Mouse (Mus musculus) hindbrain, embryonic 16.5 days (tissue): ENCODE data around the gene Dnah11. TPM values are rescaled to one million over a fixed set of nuclear protein-coding genes. Genes with fewer than 3 reads are reported as not detected.

Experiments
- ATAC-seq: fragments of 200-750 bp; cut with Nextera tagmentation; 2 replicates; pipeline ENCODE4 v1.8.0; 2017; ENCODE audit warnings: moderate TSS enrichment, moderate library complexity
- H3K27ac ChIP-seq: fragments of 300-500 bp; sonication (generic); 2 replicates; pipeline ENCODE4 v1.5.1; 2014; ENCODE audit warnings: low read depth, mild to moderate bottlenecking, control low read depth, low read length, moderate library complexity
- H3K27me3 ChIP-seq: fragments of 300-500 bp; sonication (generic); replicated peaks from 2 replicates; pipeline ENCODE4 v1.6.1; 2014; ENCODE audit warnings: low read length; ENCODE audit not compliant: control insufficient read depth, insufficient read depth
- H3K36me3 ChIP-seq: fragments of 300-500 bp; sonication (generic); 2 replicates; pipeline ENCODE4 v1.6.1; 2014; ENCODE audit warnings: mild to moderate bottlenecking, low read length, moderate library complexity, mixed read lengths; ENCODE audit not compliant: control insufficient read depth, insufficient read depth
- H3K4me1 ChIP-seq: fragments of 300-500 bp; sonication (generic); 2 replicates; pipeline ENCODE4 v1.6.1; 2014; ENCODE audit warnings: low read depth, low read length; ENCODE audit not compliant: control insufficient read depth, insufficient read depth
- H3K4me2 ChIP-seq: fragments of 300-500 bp; sonication (generic); 2 replicates; pipeline ENCODE4 v1.6.1; 2014; ENCODE audit warnings: mild to moderate bottlenecking, low read length, control low read depth, moderate library complexity
- H3K4me3 ChIP-seq: fragments of 300-500 bp; sonication (generic); 2 replicates; pipeline ENCODE4 v1.5.1; 2014; ENCODE audit warnings: mild to moderate bottlenecking, low read length, control low read depth, moderate library complexity
- H3K9ac ChIP-seq: fragments of 300-500 bp; sonication (generic); 2 replicates; pipeline ENCODE4 v1.6.1; 2014; ENCODE audit warnings: low read depth, mild to moderate bottlenecking, control low read depth, low read length, moderate library complexity
- H3K9me3 ChIP-seq: fragments of 300-500 bp; sonication (generic); 2 replicates; pipeline ENCODE4 v1.6.1; 2014; ENCODE audit warnings: mild to moderate bottlenecking, low read length, moderate library complexity; ENCODE audit not compliant: control insufficient read depth
- WGBS: fragments of 180-500 bp; shearing (Covaris S2); extraction: QIAGEN DNeasy Blood & Tissue Kit; methylation state at CpG from one replicate; pipeline ENCODE4 v1.1.7; 2014; 5-methylcytosine and 5-hydroxymethylcytosine counted together
- polyA plus RNA-seq: library from polyadenylated mRNA; unstranded; fragments of >200 nt; fragmentation: Nextera tagmentation; extraction: Ambion mirVana; gene quantifications from 2 replicates; pipeline ENCODE4 v1.2.1, GENCODE M21; 2015

Gene Dnah11
- polyA plus RNA-seq, 1 experiment from 2014 or later, result 0.26 TPM

- H3K9me3 ChIP-seq, result no peaks in the 10 kb centered on the region; the same call in 1 of the 2 replicates
- H3K36me3 ChIP-seq, result no peaks in the 10 kb centered on the region
- WGBS, result 75% methylated on average over 2 of the region's 2 CpGs
- H3K4me3 ChIP-seq, result no peak overlapping the region
- H3K4me2 ChIP-seq, result no peak overlapping the region
- no peak overlapping the region for H3K9ac ChIP-seq
- no peaks in the 10 kb centered on the region for H3K4me1 ChIP-seq
- no peak for ATAC-seq
- H3K27ac ChIP-seq, result no peak overlapping the region
- H3K27me3 ChIP-seq, result no peaks in the 10 kb centered on the region
Measured at GRCm38 (mm10) chr12:117962698-117963097, 236.1 kb downstream of the Dnah11 start.

GRCm38 (mm10) chr12:117959213-117959612, 239.6 kb downstream of the Dnah11 start:
- H3K4me1 ChIP-seq, result no peaks in the 10 kb centered on the region
- H3K9ac ChIP-seq, result no peak overlapping the region
- no peaks in the 10 kb centered on the region for H3K36me3 ChIP-seq
- no peaks in the 10 kb centered on the region for H3K27me3 ChIP-seq
- H3K4me2 ChIP-seq, result no peak overlapping the region
- ATAC-seq, result no peak
- H3K9me3 ChIP-seq, result no peaks in the 10 kb centered on the region; the same call in 1 of the 2 replicates
- H3K4me3 ChIP-seq, result no peak overlapping the region
- H3K27ac ChIP-seq, result no peak overlapping the region

GRCm38 (mm10) chr12:117946823-117947704, 251.8 kb downstream of the Dnah11 start:
- H3K4me3 ChIP-seq, result no peak overlapping the region
- no peaks in the 10 kb centered on the region for H3K27me3 ChIP-seq
- H3K9ac ChIP-seq, result no peak overlapping the region
- ATAC-seq, result no peak
- no peaks in the 10 kb centered on the region for H3K9me3 ChIP-seq
- H3K4me2 ChIP-seq, result no peak overlapping the region
- no peak overlapping the region for H3K27ac ChIP-seq
- H3K4me1 ChIP-seq, result no peaks in the 10 kb centered on the region
- 91% methylated on average over 5 of the region's 5 CpGs for WGBS
- no peaks in the 10 kb centered on the region for H3K36me3 ChIP-seq

- no peak overlapping the region for H3K4me3 ChIP-seq
- no peak for ATAC-seq
- no peaks in the 10 kb centered on the region for H3K36me3 ChIP-seq
- no peak overlapping the region for H3K9ac ChIP-seq
- no peak overlapping the region for H3K27ac ChIP-seq
- H3K9me3 ChIP-seq, result no peaks in the 10 kb centered on the region
- no peaks in the 10 kb centered on the region for H3K27me3 ChIP-seq
- no peak overlapping the region for H3K4me2 ChIP-seq
- H3K4me1 ChIP-seq, result no peaks in the 10 kb centered on the region
- WGBS, result 42% methylated on average over 7 of the region's 7 CpGs
Measured at GRCm38 (mm10) chr12:117941947-117942346, 256.9 kb downstream of the Dnah11 start.

- Histone ChIP-seq H3K4me2 (no peak overlapping the region), H3K27me3 (no peaks in the 10 kb centered on the region), H3K9ac (no peak overlapping the region), H3K9me3 (no peaks in the 10 kb centered on the region), H3K4me1 (no peaks in the 10 kb centered on the region), H3K27ac (no peak overlapping the region), H3K36me3 (no peaks in the 10 kb centered on the region), H3K4me3 (no peak overlapping the region)
- WGBS, result 72% methylated on average over 2 of the region's 2 CpGs
- ATAC-seq, result no peak
Measured at GRCm38 (mm10) chr12:117938214-117938613, 260.6 kb downstream of the Dnah11 start.

GRCm38 (mm10) chr12:117932026-117932425, 266.8 kb downstream of the Dnah11 start:
- H3K4me1 ChIP-seq, result no peaks in the 10 kb centered on the region
- WGBS, result 88% methylated on average over 1 of the region's 1 CpGs
- no peak overlapping the region for H3K27ac ChIP-seq
- H3K36me3 ChIP-seq, result no peaks in the 10 kb centered on the region
- no peaks in the 10 kb centered on the region for H3K9me3 ChIP-seq
- H3K4me2 ChIP-seq, result no peak overlapping the region
- H3K9ac ChIP-seq, result no peak overlapping the region
- no peaks in the 10 kb centered on the region for H3K27me3 ChIP-seq
- no peak for ATAC-seq
- no peak overlapping the region for H3K4me3 ChIP-seq

- no peak for ATAC-seq
- no peak overlapping the region for H3K4me2 ChIP-seq
- 91% methylated on average over 4 of the region's 4 CpGs for WGBS
- H3K36me3 ChIP-seq, result no peaks in the 10 kb centered on the region
- H3K27ac ChIP-seq, result no peak overlapping the region
- no peak overlapping the region for H3K4me3 ChIP-seq
- no peaks in the 10 kb centered on the region for H3K27me3 ChIP-seq
- H3K9ac ChIP-seq, result no peak overlapping the region
- no peaks in the 10 kb centered on the region for H3K9me3 ChIP-seq
- H3K4me1 ChIP-seq, result no peaks in the 10 kb centered on the region
Measured at GRCm38 (mm10) chr12:117929768-117930167, 269.1 kb downstream of the Dnah11 start.

- Histone ChIP-seq H3K4me1 (peaks cover 5% of the 10 kb centered on the region), H3K27me3 (no peaks in the 10 kb centered on the region), H3K36me3 (no peaks in the 10 kb centered on the region), H3K4me3 (no peak overlapping the region), H3K9me3 (no peaks in the 10 kb centered on the region), H3K4me2 (no peak overlapping the region), H3K27ac (no peak overlapping the region), H3K9ac (no peak overlapping the region)
- WGBS, result 33% methylated on average over 10 of the region's 10 CpGs
- 0 out of 2 replicates have a peak, but pooled peaks have one; percentile 20 for ATAC-seq
Measured at GRCm38 (mm10) chr12:117915826-117916588, 282.8 kb downstream of the Dnah11 start.

- Histone ChIP-seq H3K4me1 (peaks cover 5% of the 10 kb centered on the region), H3K36me3 (no peaks in the 10 kb centered on the region), H3K4me3 (no peak overlapping the region), H3K9me3 (no peaks in the 10 kb centered on the region), H3K9ac (no peak overlapping the region), H3K27me3 (no peaks in the 10 kb centered on the region), H3K27ac (no peak overlapping the region), H3K4me2 (no peak overlapping the region)
- ATAC-seq, result no peak
- WGBS, result 14% methylated on average over 10 of the region's 10 CpGs
Measured at GRCm38 (mm10) chr12:117914613-117915245, 284.1 kb downstream of the Dnah11 start.
